Mouse (Mus musculus) stomach, postnatal 0 days (tissue): ENCODE measurements around the gene Klhl1.

Experiments used
- CTCF ChIP-seq: IDR thresholded peaks from 2 replicates; pipeline ENCODE4 v1.5.1; 2016; ENCODE audit warnings: antibody characterized with exemption, low read depth, mild to moderate bottlenecking, moderate library complexity
- EP300 ChIP-seq: optimal IDR thresholded peaks from 2 replicates; pipeline ENCODE3; 2016; ENCODE audit warnings: antibody characterized with exemption

DNA sequence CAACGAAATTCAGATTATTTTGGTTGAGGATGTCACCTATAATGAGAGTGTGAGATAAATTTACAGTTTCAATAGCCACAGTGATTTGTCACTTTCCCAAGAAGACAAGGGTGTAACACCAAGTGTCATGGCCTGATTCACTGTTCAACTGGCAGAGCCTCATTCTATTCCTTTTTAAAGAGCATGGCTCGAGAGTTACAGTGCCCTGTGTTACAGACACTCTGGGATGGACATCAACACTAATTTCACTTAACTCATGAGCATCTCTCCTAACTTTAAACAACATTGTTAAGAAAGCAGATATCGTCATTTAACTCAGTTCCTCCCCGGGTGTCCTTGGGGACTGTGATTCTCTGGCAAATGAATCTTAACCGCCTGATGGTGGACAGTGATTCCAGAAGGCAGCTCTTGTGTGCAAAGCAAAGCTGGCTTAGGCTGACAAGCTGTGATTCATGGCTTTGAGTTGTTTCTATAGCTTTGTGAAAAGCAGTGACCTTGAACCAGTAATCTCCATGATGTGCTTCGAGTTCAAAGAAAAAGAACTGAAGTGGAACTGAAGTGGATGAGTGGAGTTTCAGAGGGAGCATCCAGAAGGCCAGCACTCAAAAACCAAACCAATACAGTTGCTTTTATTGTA lies 301.0 kb downstream of the Klhl1 start:
- no peak for TF ChIP-seq CTCF
- TF ChIP-seq EP300 = no peak
